Mouse (Mus musculus): ENCODE data around the gene Prkg1. TPM values are rescaled to one million over a fixed set of nuclear protein-coding genes. Genes with fewer than 3 reads are reported as not detected.

Prkg1 gene
- polyA plus RNA-seq, 1 experiment, result 0.15 TPM

DNA sequence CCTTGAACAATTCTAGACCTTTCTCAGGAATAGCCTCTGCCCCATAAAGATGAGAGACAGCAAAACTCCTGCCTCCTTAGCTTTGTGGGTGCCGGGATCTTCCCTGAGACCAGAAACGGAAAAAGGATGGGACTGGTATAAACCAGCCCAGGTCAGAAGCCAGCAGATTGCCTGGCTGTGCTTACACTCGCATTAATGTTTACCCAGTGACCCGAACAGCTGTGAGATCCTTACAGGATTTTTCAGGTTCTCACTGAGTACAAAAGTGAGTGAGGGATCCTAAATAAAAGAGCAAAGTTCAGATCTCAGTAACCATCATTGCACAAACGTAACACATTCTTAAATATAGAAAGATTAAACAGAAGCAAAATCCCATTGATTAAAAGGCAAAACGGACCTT, 1248.1 kb downstream of the Prkg1 start:
- TF ChIP-seq POLR2A (IDR thresholded peaks at IDR 0.05; ENCODE audit: borderline replicate concordance, low read depth, low read length) (no peak), CTCF (IDR thresholded peaks at IDR 0.05; ENCODE audit: low read depth, low read length) (no peak)
- Histone ChIP-seq H3K4me3 (ENCODE audit: insufficient read depth, low read length) (no peak overlapping the region), H3K27ac (ENCODE audit: insufficient read depth, low read depth, low read length) (no peak overlapping the region), H3K4me1 (ENCODE audit: control insufficient read depth, insufficient read depth, low read length) (no peaks in the 10 kb centered on the region)

Other genes with a start within 250 kb of the Prkg1 start
- gene A1cf, start 103.7 kb upstream of the Prkg1 start, polyA plus RNA-seq (2012; ENCODE audit: insufficient read depth, insufficient read length, missing spikeins), result not detected in 2 replicates